Mouse (Mus musculus): Measurements from ENCODE around the gene Hist1h2ak. TPM values are rescaled to one million over a fixed set of nuclear protein-coding genes. Genes with fewer than 3 reads are reported as not detected.
"Not testable (repeated sequence)": the region's sequence is repeated elsewhere in the genome, so short reads cannot be mapped to it uniquely, and the experiment has no call there.

Gene Hist1h2ak
- polyA plus RNA-seq, 1 experiment from 2014 or later: 39.8 TPM

- Histone ChIP-seq H3K27me3 (no peaks in the 10 kb centered on the region), H3K4me2 (replicated peaks) (peak overlapping the region; percentile 80), H3K27ac (peak overlapping the region; percentile 87), H3K4me1 (peaks cover 37% of the 10 kb centered on the region), H3K36me3 (no peaks in the 10 kb centered on the region), H3K9ac (peak overlapping the region; percentile 77), H3K4me3 (peak overlapping the region; percentile 49), H3K9me3 (no peaks in the 10 kb centered on the region)
- WGBS: 2% methylated on average over 9 of the region's 9 CpGs
- ATAC-seq (ENCODE audit: low FRiP score, low read depth): no peak
Measured at GRCm38 (mm10) chr13:21783734-21784161, 30.1 kb upstream of the Hist1h2ak start.

- no peaks in the 10 kb centered on the region for H3K9me3 ChIP-seq
- peak within 1 kb of the TSS; percentile 49 for H3K4me3 ChIP-seq
- no peaks in the 10 kb centered on the region for H3K27me3 ChIP-seq
- peak; percentile 78 for ATAC-seq (ENCODE audit: low FRiP score, low read depth)
- no peaks in the 10 kb centered on the region for H3K36me3 ChIP-seq
- H3K4me2 ChIP-seq (replicated peaks): peak within 1 kb of the TSS; percentile 80
- 0% methylated on average over 13 of the region's 20 CpGs for WGBS
- H3K27ac ChIP-seq: peak within 1 kb of the TSS; percentile 87
- peaks cover 34% of the 10 kb centered on the region for H3K4me1 ChIP-seq
- H3K9ac ChIP-seq: peak within 1 kb of the TSS; percentile 77
Measured at GRCm38 (mm10) chr13:21783255-21783617, 29.6 kb upstream of the Hist1h2ak start, which contains the start of gene Hist1h3i. Gene Hist1h3i, minus strand, starts transcription at chr13:21783370.

- Histone ChIP-seq H3K27ac (peak overlapping the region; percentile 87), H3K4me2 (replicated peaks) (peak overlapping the region; percentile 80), H3K9ac (peak overlapping the region; percentile 77), H3K4me1 (peaks cover 33% of the 10 kb centered on the region), H3K4me3 (peak overlapping the region; percentile 49)
- not testable (repeated sequence) for H3K27me3 ChIP-seq; ATAC-seq (ENCODE audit: low FRiP score, low read depth); H3K9me3 ChIP-seq; H3K36me3 ChIP-seq
- WGBS: under 1% methylated on average over 19 of the region's 35 CpGs
Measured at GRCm38 (mm10) chr13:21782361-21783254, 29.0 kb upstream of the Hist1h2ak start.

DNA sequence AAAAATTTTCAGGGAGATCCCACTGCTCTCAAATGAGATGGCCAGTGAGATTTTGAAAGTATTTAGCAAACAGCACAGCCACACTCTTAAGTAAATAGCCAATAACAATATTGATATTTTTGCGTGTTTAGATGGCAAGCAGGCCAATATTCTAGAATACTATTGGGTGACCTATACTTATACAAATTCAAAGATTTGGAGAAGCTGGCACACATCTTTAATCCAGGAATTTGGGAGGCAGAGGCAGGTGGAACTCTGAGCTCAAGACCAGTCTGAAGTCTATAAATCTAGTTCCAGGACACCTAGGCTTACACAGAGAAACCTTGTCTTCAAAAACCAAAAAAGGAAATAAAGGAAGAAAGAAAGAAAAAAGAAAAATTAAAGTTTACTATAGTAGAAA is 28.0 kb upstream of the Hist1h2ak start:
- Histone ChIP-seq H3K9ac (no peak overlapping the region), H3K4me1 (peaks cover 33% of the 10 kb centered on the region), H3K27me3 (no peaks in the 10 kb centered on the region), H3K36me3 (no peaks in the 10 kb centered on the region), H3K9me3 (no peaks in the 10 kb centered on the region), H3K27ac (no peak overlapping the region; the same call in 1 of the 2 replicates), H3K4me2 (replicated peaks) (no peak overlapping the region), H3K4me3 (no peak overlapping the region)
- no peak for ATAC-seq (ENCODE audit: low FRiP score, low read depth)
- 93% methylated on average over 1 of the region's 1 CpGs for WGBS

DNA sequence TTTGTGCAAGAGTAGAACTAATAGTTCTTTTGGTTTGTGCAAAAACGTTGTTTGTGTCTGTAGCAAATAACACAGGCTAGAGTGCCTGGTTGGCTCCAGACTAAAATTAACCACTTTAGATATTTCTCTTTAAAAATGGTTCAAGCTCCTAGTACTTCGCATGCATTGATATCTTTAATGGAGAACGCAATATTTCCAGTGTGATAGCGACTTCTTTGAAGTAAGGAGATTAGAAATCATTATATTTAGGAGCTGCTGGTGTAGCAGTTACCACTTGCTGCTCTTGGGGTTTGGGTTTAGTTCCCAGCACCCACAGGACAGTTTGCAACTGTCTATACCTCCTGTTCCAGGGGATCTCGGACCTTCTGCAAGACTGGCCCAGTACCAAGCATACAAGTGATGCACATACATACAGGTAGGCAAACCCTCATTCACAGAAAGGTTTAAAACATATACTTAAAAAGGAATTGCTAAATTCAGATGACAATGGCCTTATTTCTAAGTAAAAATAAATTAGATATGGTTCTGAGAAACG is 27.5 kb upstream of the Hist1h2ak start:
- Histone ChIP-seq H3K4me1 (peaks cover 32% of the 10 kb centered on the region), H3K4me2 (replicated peaks) (peak overlapping the region; percentile 90), H3K9ac (peak overlapping the region; percentile 85; the same call in 1 of the 2 replicates), H3K4me3 (peak overlapping the region; percentile 59), H3K27me3 (no peaks in the 10 kb centered on the region), H3K27ac (peak overlapping the region; percentile 97), H3K36me3 (no peaks in the 10 kb centered on the region), H3K9me3 (no peaks in the 10 kb centered on the region)
- WGBS: 42% methylated on average over 6 of the region's 6 CpGs
- ATAC-seq (ENCODE audit: low FRiP score, low read depth): no peak

GRCm38 (mm10) chr13:21779767-21780731 is 26.4 kb upstream of the Hist1h2ak start, which contains the start of gene Hist1h1b:
Gene Hist1h1b, minus strand, starts transcription at chr13:21780625.
- H3K9me3 ChIP-seq: no peaks in the 10 kb centered on the region
- H3K4me3 ChIP-seq: peak within 1 kb of the TSS; percentile 59
- H3K9ac ChIP-seq: peak within 1 kb of the TSS; percentile 85
- peaks cover 25% of the 10 kb centered on the region for H3K4me1 ChIP-seq
- H3K36me3 ChIP-seq: no peaks in the 10 kb centered on the region
- no peaks in the 10 kb centered on the region for H3K27me3 ChIP-seq
- peak within 1 kb of the TSS; percentile 90 for H3K4me2 ChIP-seq (replicated peaks)
- H3K27ac ChIP-seq: peak within 1 kb of the TSS; percentile 97
- WGBS: under 1% methylated on average over 44 of the region's 44 CpGs
- ATAC-seq (ENCODE audit: low FRiP score, low read depth): peak; percentile 30

DNA sequence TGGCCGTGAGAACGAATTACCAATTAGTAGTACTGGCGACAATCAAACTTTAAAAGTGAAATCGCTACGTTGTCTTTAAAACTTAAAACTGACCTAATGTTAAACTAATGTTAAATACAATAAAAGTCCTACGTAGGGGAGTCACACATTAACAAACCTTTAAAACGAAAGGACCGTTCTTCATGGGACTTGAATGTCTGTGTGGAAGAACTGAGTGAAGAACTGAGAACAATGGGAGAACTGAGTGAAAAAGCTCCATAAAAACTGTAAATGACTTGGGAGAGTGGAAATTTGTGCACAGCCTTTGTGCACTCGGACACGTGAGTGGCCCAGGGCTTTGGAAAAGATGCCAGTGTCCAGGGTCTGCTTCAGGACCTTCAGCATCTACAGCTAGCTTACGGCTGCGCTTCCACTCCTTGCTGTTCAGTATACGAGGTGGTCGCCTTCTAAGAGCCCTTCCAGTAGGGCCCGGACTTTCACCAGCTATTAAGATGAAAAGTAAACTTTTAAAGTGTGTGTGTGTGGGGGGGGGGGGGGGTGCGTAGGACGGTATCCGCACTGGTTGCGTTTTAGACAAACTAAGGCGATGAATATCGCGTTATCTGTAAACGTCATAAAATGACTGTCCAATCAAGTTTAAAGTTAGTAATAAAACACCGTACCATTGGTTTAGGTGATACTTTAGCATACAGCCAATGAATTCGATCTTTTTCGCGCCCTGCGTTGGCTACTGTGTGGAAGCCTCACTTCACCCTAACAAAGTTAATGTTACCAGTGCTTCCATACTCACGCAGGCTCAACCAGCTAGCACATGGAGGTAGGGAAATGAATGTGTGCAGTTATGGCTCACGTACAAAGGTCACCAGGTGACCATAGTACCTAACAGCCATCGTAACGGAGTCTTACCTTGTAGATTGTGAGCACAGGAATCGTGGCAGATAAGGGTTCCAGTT is 25.5 kb upstream of the Hist1h2ak start:
- Histone ChIP-seq H3K4me2 (replicated peaks) (peak overlapping the region; percentile 90), H3K27me3 (no peaks in the 10 kb centered on the region), H3K4me3 (peak overlapping the region; percentile 59), H3K27ac (peak overlapping the region; percentile 97), H3K9ac (peak overlapping the region; percentile 85), H3K36me3 (no peaks in the 10 kb centered on the region), H3K4me1 (peaks cover 20% of the 10 kb centered on the region), H3K9me3 (no peaks in the 10 kb centered on the region)
- peak; percentile 88 for ATAC-seq (ENCODE audit: low FRiP score, low read depth)
- 4% methylated on average over 33 of the region's 33 CpGs for WGBS

- Histone ChIP-seq H3K4me2 (replicated peaks) (peak overlapping the region; percentile 41; the same call in 1 of the 2 replicates), H3K9me3 (no peaks in the 10 kb centered on the region), H3K9ac (no peak overlapping the region), H3K27ac (no peak overlapping the region), H3K4me1 (peaks cover 18% of the 10 kb centered on the region), H3K36me3 (no peaks in the 10 kb centered on the region), H3K4me3 (no peak overlapping the region), H3K27me3 (no peaks in the 10 kb centered on the region)
- no peak for ATAC-seq (ENCODE audit: low FRiP score, low read depth)
- 77% methylated on average over 1 of the region's 1 CpGs for WGBS
Measured at GRCm38 (mm10) chr13:21755707-21756106, 2.1 kb upstream of the Hist1h2ak start.

- peaks cover 20% of the 10 kb centered on the region for H3K4me1 ChIP-seq
- WGBS: under 1% methylated on average over 26 of the region's 26 CpGs
- peak overlapping the region; percentile 93 for H3K27ac ChIP-seq
- peak overlapping the region; percentile 46 for H3K4me3 ChIP-seq
- not testable (repeated sequence) for H3K9me3 ChIP-seq; H3K27me3 ChIP-seq; ATAC-seq (ENCODE audit: low FRiP score, low read depth); H3K36me3 ChIP-seq
- peak overlapping the region; percentile 65 for H3K9ac ChIP-seq
- peak overlapping the region; percentile 75 for H3K4me2 ChIP-seq (replicated peaks)
Measured at GRCm38 (mm10) chr13:21754294-21755001, 821 bp upstream of the Hist1h2ak start.

DNA sequence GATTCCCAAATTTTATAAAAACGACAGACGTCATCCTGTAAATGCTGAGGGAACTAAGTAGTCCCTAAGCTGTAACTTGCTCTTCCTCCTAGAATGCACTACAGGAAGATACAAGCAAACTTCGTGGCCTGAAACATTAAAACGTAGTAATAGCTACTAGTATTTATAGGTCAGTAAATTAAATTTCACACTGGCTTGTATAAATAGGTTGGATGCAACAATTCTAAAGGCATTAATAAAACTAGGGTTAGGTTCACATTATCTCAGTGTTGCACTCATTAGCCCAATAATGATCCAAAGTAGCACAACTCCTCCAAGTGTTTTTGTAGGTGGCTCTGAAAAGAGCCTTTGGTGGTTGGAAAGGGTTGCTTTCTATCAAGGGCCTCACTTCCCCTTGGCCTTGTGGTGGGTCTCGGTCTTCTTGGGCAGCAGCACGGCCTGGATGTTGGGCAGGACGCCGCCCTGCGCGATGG is 540 bp downstream of the Hist1h2ak start:
- peak overlapping the region; percentile 75 for H3K4me2 ChIP-seq (replicated peaks)
- 1% methylated on average over 10 of the region's 10 CpGs for WGBS
- no peaks in the 10 kb centered on the region for H3K27me3 ChIP-seq
- H3K4me3 ChIP-seq: peak overlapping the region; percentile 46
- no peaks in the 10 kb centered on the region for H3K9me3 ChIP-seq
- peak overlapping the region; percentile 78 for H3K9ac ChIP-seq
- no peak for ATAC-seq (ENCODE audit: low FRiP score, low read depth)
- H3K4me1 ChIP-seq: peaks cover 31% of the 10 kb centered on the region
- no peaks in the 10 kb centered on the region for H3K36me3 ChIP-seq
- peak overlapping the region; percentile 93 for H3K27ac ChIP-seq

Measured in limb, embryonic 13.5 days (tissue).